Mouse (Mus musculus): Measurements from ENCODE around the gene Unc5cl. TPM values are rescaled to one million over a fixed set of nuclear protein-coding genes. Genes with fewer than 3 reads are reported as not detected.

Unc5cl gene
- total RNA-seq, 2 experiments from 2014 or later, result 13.4 to 24.1 TPM

- ATAC-seq (replicated peaks; ENCODE audit: low FRiP score, poor library complexity, severe bottlenecking), result no peak
Observed at GRCm38 (mm10) chr17:48430394-48430793, 24.3 kb upstream of the Unc5cl start.

GRCm38 (mm10) chr17:48431054-48431453 is 23.6 kb upstream of the Unc5cl start:
- no peak for ATAC-seq (replicated peaks; ENCODE audit: low FRiP score, poor library complexity, severe bottlenecking)

- no peak for ATAC-seq (replicated peaks; ENCODE audit: low FRiP score, poor library complexity, severe bottlenecking)
Observed at GRCm38 (mm10) chr17:48432158-48432980, 22.3 kb upstream of the Unc5cl start, which contains the start of gene Apobec2. Apobec2 (minus strand) TSS chr17:48432930.

GRCm38 (mm10) chr17:48433006-48433655 is 21.6 kb upstream of the Unc5cl start:
- ATAC-seq (replicated peaks; ENCODE audit: low FRiP score, poor library complexity, severe bottlenecking), result no peak

- ATAC-seq (replicated peaks; ENCODE audit: low FRiP score, poor library complexity, severe bottlenecking), result no peak
Observed at GRCm38 (mm10) chr17:48433689-48434330, 20.9 kb upstream of the Unc5cl start.

- no peak for ATAC-seq (replicated peaks; ENCODE audit: low FRiP score, poor library complexity, severe bottlenecking)
Observed at GRCm38 (mm10) chr17:48434479-48434878, 20.2 kb upstream of the Unc5cl start.

GRCm38 (mm10) chr17:48436487-48436886 is 18.2 kb upstream of the Unc5cl start:
- ATAC-seq (replicated peaks; ENCODE audit: low FRiP score, poor library complexity, severe bottlenecking), result no peak

GRCm38 (mm10) chr17:48437421-48437911 is 17.2 kb upstream of the Unc5cl start:
- no peak for ATAC-seq (replicated peaks; ENCODE audit: low FRiP score, poor library complexity, severe bottlenecking)

- ATAC-seq (replicated peaks; ENCODE audit: low FRiP score, poor library complexity, severe bottlenecking), result no peak
Observed at GRCm38 (mm10) chr17:48442745-48443457, 11.8 kb upstream of the Unc5cl start.

- no peak for ATAC-seq (replicated peaks; ENCODE audit: low FRiP score, poor library complexity, severe bottlenecking)
Observed at GRCm38 (mm10) chr17:48443542-48444145, 11.1 kb upstream of the Unc5cl start.

- peak; percentile 39 for ATAC-seq (replicated peaks; ENCODE audit: low FRiP score, poor library complexity, severe bottlenecking)
Observed at GRCm38 (mm10) chr17:48447675-48448074, 7.0 kb upstream of the Unc5cl start.

- peak; percentile 77 for ATAC-seq (replicated peaks; ENCODE audit: low FRiP score, poor library complexity, severe bottlenecking)
Observed at GRCm38 (mm10) chr17:48450666-48451352, 3.9 kb upstream of the Unc5cl start.

GRCm38 (mm10) chr17:48451353-48451675 is 3.4 kb upstream of the Unc5cl start, which contains the start of gene Tspo2:
Tspo2 (minus strand) TSS chr17:48451522.
- peak; percentile 72 for ATAC-seq (replicated peaks; ENCODE audit: low FRiP score, poor library complexity, severe bottlenecking)

- ATAC-seq (replicated peaks; ENCODE audit: low FRiP score, poor library complexity, severe bottlenecking), result peak; percentile 22
Observed at GRCm38 (mm10) chr17:48451753-48452444, 2.8 kb upstream of the Unc5cl start.

- no peak for ATAC-seq (replicated peaks; ENCODE audit: low FRiP score, poor library complexity, severe bottlenecking)
Observed at GRCm38 (mm10) chr17:48453489-48453888, 1.2 kb upstream of the Unc5cl start.

GRCm38 (mm10) chr17:48454190-48454589 is 511 bp upstream of the Unc5cl start:
- no peak for ATAC-seq (replicated peaks; ENCODE audit: low FRiP score, poor library complexity, severe bottlenecking)

- ATAC-seq (replicated peaks; ENCODE audit: low FRiP score, poor library complexity, severe bottlenecking), result no peak
Observed at GRCm38 (mm10) chr17:48455955-48456354, 1.3 kb downstream of the Unc5cl start.

- ATAC-seq (replicated peaks; ENCODE audit: low FRiP score, poor library complexity, severe bottlenecking), result no peak
Observed at GRCm38 (mm10) chr17:48457971-48458653, 3.4 kb downstream of the Unc5cl start.
